Mouse (Mus musculus): ENCODE measurements around the gene Mxra8. TPM values are rescaled to one million over a fixed set of nuclear protein-coding genes. Genes with fewer than 3 reads are reported as not detected.

The Mxra8 gene
- polyA plus RNA-seq, 2 experiments, result 3.9 to 5.4 TPM

GRCm38 (mm10) chr4:155846871-155847578, 7.5 kb downstream of the Mxra8 start, which contains the start of gene Dvl1:
Gene Dvl1, plus strand, starts transcription at chr4:155847402.
- Histone ChIP-seq H3K4me2 (ENCODE audit: low read depth) (peak within 1 kb of the TSS; percentile 99), H3K4me1 (replicated peaks; ENCODE audit: control insufficient read depth in 2 of 2, insufficient read depth in 2 of 2, low read length in 1 of 2) (peaks cover 11 to 12% of the 10 kb centered on the region in 2 experiments; a peak in 3 of 4 replicates), H3K9ac (replicated peaks) (peak within 1 kb of the TSS; percentile 75), H3K4me3 (ENCODE audit: insufficient read depth in 1 of 2, low read depth in 2 of 2, low read length in 2 of 2) (peak within 1 kb of the TSS; percentile 67 to 94), H3K27me3 (ENCODE audit: control insufficient read depth, insufficient read depth, low read length) (peaks cover 6% of the 10 kb centered on the region), H3K36me3 (replicated peaks; ENCODE audit: control insufficient read depth, insufficient read depth, low read depth) (no peaks in the 10 kb centered on the region), H3K9me3 (ENCODE audit: control insufficient read depth, low read length) (no peaks in the 10 kb centered on the region), H3K27ac (no peak within 1 kb of the TSS)
- TF ChIP-seq CTCF (IDR thresholded peaks at IDR 0.05; ENCODE audit: low read depth), result peak; percentile 45
- no peak for TF ChIP-seq EP300 (IDR thresholded peaks at IDR 0.05; ENCODE audit: low read depth)
- WGBS (ENCODE audit: insufficient replicate concordance), result 5% methylated on average over 60 of the region's 65 CpGs
- DNase-seq (ENCODE audit: low read depth in 3 of 3, low spot score in 3 of 3) (peak; percentile 66 to 75 (median 72)), ATAC-seq (ENCODE audit: insufficient read depth) (peak; percentile 92)

GRCm38 (mm10) chr4:155847591-155848352, 8.3 kb downstream of the Mxra8 start:
- Histone ChIP-seq H3K4me2 (ENCODE audit: low read depth) (peak overlapping the region; percentile 99), H3K27me3 (ENCODE audit: control insufficient read depth, insufficient read depth, low read length) (peaks cover 1% of the 10 kb centered on the region), H3K4me1 (replicated peaks; ENCODE audit: control insufficient read depth in 2 of 2, insufficient read depth in 2 of 2, low read length in 1 of 2) (peaks cover 11 to 12% of the 10 kb centered on the region in 2 experiments; a peak in 3 of 4 replicates), H3K4me3 (ENCODE audit: insufficient read depth in 1 of 2, low read depth in 2 of 2, low read length in 2 of 2) (peak overlapping the region; percentile 62 to 94), H3K36me3 (replicated peaks; ENCODE audit: control insufficient read depth, insufficient read depth, low read depth) (no peaks in the 10 kb centered on the region), H3K27ac (no peak overlapping the region), H3K9me3 (ENCODE audit: control insufficient read depth, low read length) (no peaks in the 10 kb centered on the region), H3K9ac (replicated peaks) (peak overlapping the region; percentile 75)
- TF ChIP-seq EP300 (IDR thresholded peaks at IDR 0.05; ENCODE audit: low read depth) (no peak), CTCF (IDR thresholded peaks at IDR 0.05; ENCODE audit: low read depth) (no peak; the same call in 1 of the 2 replicates)
- DNase-seq (ENCODE audit: low read depth in 3 of 3, low spot score in 3 of 3) (no peak), ATAC-seq (ENCODE audit: insufficient read depth) (peak; percentile 71)
- WGBS (ENCODE audit: insufficient replicate concordance), result 1% methylated on average over 57 of the region's 69 CpGs

- Histone ChIP-seq H3K36me3 (replicated peaks; ENCODE audit: control insufficient read depth, insufficient read depth, low read depth) (no peaks in the 10 kb centered on the region), H3K9ac (replicated peaks) (peak overlapping the region; percentile 75), H3K9me3 (ENCODE audit: control insufficient read depth, low read length) (no peaks in the 10 kb centered on the region), H3K27me3 (ENCODE audit: control insufficient read depth, insufficient read depth, low read length) (no peaks in the 10 kb centered on the region), H3K4me2 (ENCODE audit: low read depth) (peak overlapping the region; percentile 99), H3K4me3 (ENCODE audit: insufficient read depth in 1 of 2, low read depth in 2 of 2, low read length in 2 of 2) (peak overlapping the region; percentile 62 to 94), H3K27ac (no peak overlapping the region), H3K4me1 (replicated peaks; ENCODE audit: control insufficient read depth in 2 of 2, insufficient read depth in 2 of 2, low read length in 1 of 2) (peaks cover 11 to 12% of the 10 kb centered on the region in 2 experiments; a peak in 3 of 4 replicates)
- 58% methylated on average over 7 of the region's 7 CpGs for WGBS (ENCODE audit: insufficient replicate concordance)
- ATAC-seq (ENCODE audit: insufficient read depth), result no peak
- no peak for DNase-seq (ENCODE audit: low read depth in 3 of 3, low spot score in 3 of 3)
- TF ChIP-seq CTCF (IDR thresholded peaks at IDR 0.05; ENCODE audit: low read depth) (no peak), EP300 (IDR thresholded peaks at IDR 0.05; ENCODE audit: low read depth) (no peak)
Measured at GRCm38 (mm10) chr4:155848434-155849095, 9.1 kb downstream of the Mxra8 start.

- H3K36me3 ChIP-seq (replicated peaks; ENCODE audit: control insufficient read depth, insufficient read depth, low read depth), result no peaks in the 10 kb centered on the region
- no peak for TF ChIP-seq EP300 (IDR thresholded peaks at IDR 0.05; ENCODE audit: low read depth)
- TF ChIP-seq CTCF (IDR thresholded peaks at IDR 0.05; ENCODE audit: low read depth), result no peak
- peaks cover 11 to 12% of the 10 kb centered on the region in 2 experiments; a peak in 3 of 4 replicates for H3K4me1 ChIP-seq (replicated peaks; ENCODE audit: control insufficient read depth in 2 of 2, insufficient read depth in 2 of 2, low read length in 1 of 2)
- H3K4me2 ChIP-seq (ENCODE audit: low read depth), result peak overlapping the region; percentile 99; the same call in 1 of the 2 replicates
- no peak for ATAC-seq (ENCODE audit: insufficient read depth)
- no peak overlapping the region for H3K9ac ChIP-seq (replicated peaks)
- DNase-seq (ENCODE audit: low read depth in 3 of 3, low spot score in 3 of 3), result no peak
- no peak overlapping the region for H3K27ac ChIP-seq
- no peaks in the 10 kb centered on the region for H3K9me3 ChIP-seq (ENCODE audit: control insufficient read depth, low read length)
- no peak overlapping the region for H3K4me3 ChIP-seq (ENCODE audit: insufficient read depth in 1 of 2, low read depth in 2 of 2, low read length in 2 of 2)
- WGBS (ENCODE audit: insufficient replicate concordance), result 76% methylated on average over 2 of the region's 2 CpGs
- H3K27me3 ChIP-seq (ENCODE audit: control insufficient read depth, insufficient read depth, low read length), result no peaks in the 10 kb centered on the region
Measured at GRCm38 (mm10) chr4:155849391-155849790, 9.9 kb downstream of the Mxra8 start.
